Comparison of ENCODE assay signal across 25 mouse cellular contexts in the genomic region with DNA sequence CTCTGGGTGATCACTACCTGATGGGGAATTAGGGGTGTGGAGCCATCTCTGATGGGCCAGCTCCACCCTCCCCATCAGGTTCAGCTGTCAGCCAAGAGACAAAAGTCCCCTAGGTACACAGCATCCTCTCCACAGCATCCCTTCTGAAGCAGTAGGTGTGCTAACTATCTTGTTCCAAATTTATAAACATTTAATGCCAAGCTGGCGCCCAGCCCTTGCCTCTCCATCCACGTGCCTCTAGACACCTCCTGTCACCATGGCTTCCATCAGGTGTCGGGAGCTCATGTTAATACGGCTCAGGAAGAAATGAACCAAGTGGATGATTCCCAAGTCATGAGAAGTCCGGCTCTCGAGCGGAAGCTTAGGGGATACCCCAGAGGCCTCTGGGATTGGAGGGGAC.
"Had no signal": no experiment of that assay in that cellular context is flagged by ENCODE, and none has a peak within 500 bp of the region (broad histone marks: within the 10 kb centered on the region; RNA-seq: fewer than 3 reads in every experiment).

No protein-coding gene starts in this region.

- H3K36me3 ChIP-seq: heart, embryonic 13.5 days; heart, embryonic 15.5 days; hindbrain, embryonic 13.5 days; kidney, embryonic 15.5 days; limb, embryonic 13.5 days; limb, embryonic 15.5 days; liver, embryonic 12.5 days had no signal

- H3K27me3 ChIP-seq: heart, embryonic 13.5 days; hindbrain, embryonic 13.5 days; kidney, embryonic 15.5 days; limb, embryonic 15.5 days; liver, embryonic 12.5 days had no signal

- H3K4me2 ChIP-seq: heart, embryonic 11.5 days; heart, embryonic 13.5 days; heart, embryonic 15.5 days; hindbrain, embryonic 13.5 days; kidney, embryonic 15.5 days; limb, embryonic 13.5 days; limb, embryonic 15.5 days; liver, embryonic 12.5 days had no signal

- H3K4me1 ChIP-seq: heart, embryonic 13.5 days; liver, embryonic 12.5 days had no signal

- DNase-seq: gastrocnemius, postnatal 14 days; gastrocnemius, postnatal 36 days; heart, adult 11 months; heart, adult 2 months; heart, postnatal 14 days; heart, postnatal 36 days; kidney, adult 11 months; kidney, adult 2 months; kidney, adult 9 months; kidney, postnatal 14 days; kidney, postnatal 36 days; layer of hippocampus, adult 9-11 months; layer of hippocampus, postnatal 36 days; left cerebral cortex, postnatal 4 days had no signal

- ATAC-seq: intestine, embryonic 16.5 days; liver, embryonic 12.5 days had no signal

- H3K9ac ChIP-seq: heart, embryonic 13.5 days; heart, embryonic 15.5 days; hindbrain, embryonic 13.5 days; kidney, embryonic 15.5 days; limb, embryonic 13.5 days; limb, embryonic 15.5 days; liver, embryonic 12.5 days; liver, embryonic 14.5 days had no signal

- H3K27ac ChIP-seq: heart, adult 2 months; heart, embryonic 13.5 days; heart, embryonic 15.5 days; hindbrain, embryonic 13.5 days; kidney, embryonic 15.5 days; kidney, postnatal 0 days; limb, embryonic 13.5 days; limb, embryonic 15.5 days; liver, embryonic 12.5 days; liver, embryonic 14.5 days had no signal

- H3K4me3 ChIP-seq: heart, adult 2 months; heart, embryonic 13.5 days; heart, embryonic 15.5 days; hindbrain, embryonic 13.5 days; kidney, embryonic 15.5 days; limb, embryonic 13.5 days; limb, embryonic 15.5 days; liver, embryonic 12.5 days had no signal

- H3K9me3 ChIP-seq: heart, embryonic 13.5 days; heart, embryonic 15.5 days; hindbrain, embryonic 13.5 days; kidney, embryonic 15.5 days; limb, embryonic 13.5 days; limb, embryonic 15.5 days; liver, embryonic 12.5 days had no signal
